Mouse (Mus musculus) kidney, adult 2 months (tissue): ENCODE data around the gene Sostdc1.

ENCODE experiments used
- CTCF ChIP-seq: fragments of 200-500 bp; conservative IDR thresholded peaks from 2 replicates; pipeline ENCODE4 v1.5.1; 2011; ENCODE audit warnings: low read depth, mild to moderate bottlenecking, control low read depth, low read length, moderate library complexity, mixed read lengths; ENCODE audit not compliant: insufficient read depth, insufficient read length
- POLR2A ChIP-seq: fragments of 200-500 bp; IDR thresholded peaks from one replicate; pipeline ENCODE4 v1.6.1; 2011; ENCODE audit warnings: low read depth, low read length, control low read depth

DNA sequence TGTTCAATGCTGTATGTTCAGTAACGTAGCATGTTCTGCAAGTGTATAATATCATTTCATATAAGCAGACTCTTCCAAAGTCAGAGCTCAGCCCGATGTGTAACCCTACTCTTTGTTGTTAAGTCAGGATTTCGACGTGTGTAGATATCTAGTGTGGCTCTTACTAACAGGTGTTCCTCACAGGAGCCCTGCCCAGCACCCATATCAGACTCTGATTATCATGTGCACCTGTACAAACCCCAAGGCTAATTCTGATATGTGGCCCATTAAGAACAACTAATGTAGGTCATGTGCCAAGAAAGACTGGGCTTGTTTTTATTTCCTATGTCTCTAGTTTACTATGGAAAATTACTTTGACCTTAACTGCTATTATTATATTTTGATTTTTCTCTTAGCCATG is 50.1 kb downstream of the Sostdc1 start:
- TF ChIP-seq CTCF (no peak), POLR2A (no peak)
